Mouse (Mus musculus) bone marrow, adult 2 months (tissue): ENCODE data around the gene Nme8.

Experiments used
- CTCF ChIP-seq: fragments of 200-500 bp; IDR thresholded peaks from 2 replicates; pipeline ENCODE4 v1.5.1; 2011; ENCODE audit warnings: low read length, control low read depth; ENCODE audit not compliant: control insufficient read depth, insufficient read depth
- POLR2A ChIP-seq: fragments of 200-500 bp; IDR thresholded peaks from 2 replicates; pipeline ENCODE4 v1.6.1; 2011; ENCODE audit warnings: low read depth, mild to moderate bottlenecking, control low read depth, low read length, borderline replicate concordance; ENCODE audit not compliant: control insufficient read depth

GRCm38 (mm10) chr13:19599242-19599641 is 98.4 kb downstream of the Nme8 start:
- TF ChIP-seq POLR2A (no peak), CTCF (no peak)
